Mouse (Mus musculus) limb, embryonic 11.5 days (tissue): ENCODE results near the gene Lrrc4. TPM values are rescaled to one million over a fixed set of nuclear protein-coding genes. Genes with fewer than 3 reads are reported as not detected.
A peak's percentile ranks its signal among the peaks of the same experiment; 100 is the strongest.

ENCODE experiments used
- ATAC-seq: fragments of 200-750 bp; cut with Nextera tagmentation; 2 replicates; pipeline ENCODE4 v1.8.0; 2017; ENCODE audit warnings: low read depth; ENCODE audit not compliant: insufficient number of reproducible peaks, low FRiP score, low TSS enrichment
- DNase-seq: peaks from one replicate; pipeline ENCODE4 v3.0.0-alpha.2; 2015; ENCODE audit warnings: low spot score
- H3K27ac ChIP-seq: fragments of 300-500 bp; sonication (generic); replicated peaks from 2 replicates; pipeline ENCODE4 v1.5.1; 2014; ENCODE audit warnings: low read depth, mild to moderate bottlenecking, low read length
- H3K27me3 ChIP-seq: fragments of 300-500 bp; sonication (generic); 2 replicates; pipeline ENCODE4 v1.6.1; 2014; ENCODE audit warnings: mild to moderate bottlenecking, low read length, mixed read lengths; ENCODE audit not compliant: control insufficient read depth, insufficient read depth
- H3K36me3 ChIP-seq: fragments of 300-500 bp; sonication (generic); 2 replicates; pipeline ENCODE4 v1.6.1; 2014; ENCODE audit warnings: mild to moderate bottlenecking, low read length, moderate library complexity, mixed read lengths; ENCODE audit not compliant: control insufficient read depth, insufficient read depth
- H3K4me1 ChIP-seq: fragments of 300-500 bp; sonication (generic); 2 replicates; pipeline ENCODE4 v1.6.1; 2014; ENCODE audit warnings: low read length, mixed read lengths; ENCODE audit not compliant: control insufficient read depth, insufficient read depth
- H3K4me2 ChIP-seq: fragments of 300-500 bp; sonication (generic); 2 replicates; pipeline ENCODE4 v1.6.1; 2014; ENCODE audit warnings: low read depth, mild to moderate bottlenecking, moderate library complexity; ENCODE audit not compliant: severe bottlenecking
- H3K4me3 ChIP-seq: fragments of 300-500 bp; sonication (generic); 2 replicates; pipeline ENCODE4 v1.5.1; 2014; ENCODE audit warnings: low read depth, low read length
- H3K9ac ChIP-seq: fragments of 300-500 bp; sonication (generic); 2 replicates; pipeline ENCODE4 v1.6.1; 2014; ENCODE audit warnings: mild to moderate bottlenecking, low read length
- H3K9me3 ChIP-seq: fragments of 300-500 bp; sonication (generic); 2 replicates; pipeline ENCODE4 v1.6.1; 2016; ENCODE audit warnings: low read length; ENCODE audit not compliant: control insufficient read depth
- whole genome bisulfite sequencing: fragments of 180-500 bp; shearing (Covaris S2); extraction: QIAGEN DNeasy Blood & Tissue Kit; methylation state at CpG from one replicate; pipeline ENCODE4 v1.1.7; 2014; 5-methylcytosine and 5-hydroxymethylcytosine counted together
- polyA plus RNA-seq: library from polyadenylated mRNA; unstranded; fragments of >200 nt; fragmentation: Nextera tagmentation; extraction: Ambion mirVana; gene quantifications from 2 replicates; pipeline ENCODE4 v1.2.1, GENCODE M21; 2014

The Lrrc4 gene
- polyA plus RNA-seq, 1 experiment from 2014 or later, result 0.48 TPM

DNA sequence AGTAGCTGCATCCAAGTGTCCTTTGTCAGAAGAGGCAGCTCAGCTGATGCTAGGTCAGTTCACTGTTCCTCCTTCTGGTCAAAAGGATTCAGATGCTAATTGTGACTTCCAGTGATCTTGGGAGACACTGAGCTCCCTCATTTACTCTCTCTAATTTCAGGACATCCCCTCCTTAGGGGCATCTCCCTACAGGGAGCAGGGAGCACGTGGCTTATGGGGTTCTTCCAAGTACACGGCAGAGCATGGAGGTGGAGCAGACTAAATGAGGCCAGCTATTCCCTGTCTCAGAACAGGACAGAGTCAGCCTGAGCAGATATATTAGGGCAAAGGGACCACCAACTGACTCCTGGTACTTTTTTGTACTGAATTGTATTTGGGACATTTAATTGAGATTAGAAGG, 28.9 kb upstream of the Lrrc4 start:
- DNase-seq (no peak), ATAC-seq (no peak)
- 36% methylated on average over 2 of the region's 2 CpGs for WGBS
- H3K27ac ChIP-seq, result no peak overlapping the region
- H3K9me3 ChIP-seq, result no peaks in the 10 kb centered on the region
- H3K27me3 ChIP-seq, result no peaks in the 10 kb centered on the region
- H3K36me3 ChIP-seq, result no peaks in the 10 kb centered on the region
- H3K9ac ChIP-seq, result no peak overlapping the region
- no peak overlapping the region for H3K4me3 ChIP-seq
- H3K4me1 ChIP-seq, result peaks cover 9% of the 10 kb centered on the region
- H3K4me2 ChIP-seq, result no peak overlapping the region

DNA sequence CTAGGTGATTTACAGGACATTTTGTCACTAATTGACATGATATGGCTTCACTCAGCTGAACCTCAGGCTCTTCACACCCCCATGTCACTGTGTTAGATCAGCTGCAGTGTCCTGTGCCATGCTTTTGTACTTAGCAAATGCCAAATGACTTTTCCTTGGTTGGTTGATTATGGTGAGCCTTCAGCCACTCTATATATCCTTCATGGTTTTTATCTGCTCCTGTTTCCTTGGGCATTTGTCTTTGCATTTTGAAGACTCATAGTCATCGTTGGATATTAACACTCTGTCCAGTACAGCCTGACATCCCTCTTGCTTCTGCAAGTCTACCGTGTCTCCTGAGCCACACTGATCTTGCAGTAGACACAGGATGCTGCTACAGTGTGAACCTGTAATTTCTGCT, 27.5 kb upstream of the Lrrc4 start:
- WGBS, result 87% methylated on average over 2 of the region's 2 CpGs
- Histone ChIP-seq H3K4me3 (no peak overlapping the region), H3K4me1 (peaks cover 22% of the 10 kb centered on the region), H3K27me3 (no peaks in the 10 kb centered on the region), H3K4me2 (no peak overlapping the region), H3K27ac (no peak overlapping the region), H3K9ac (no peak overlapping the region), H3K9me3 (no peaks in the 10 kb centered on the region), H3K36me3 (no peaks in the 10 kb centered on the region)
- DNase-seq (no peak), ATAC-seq (no peak)

DNA sequence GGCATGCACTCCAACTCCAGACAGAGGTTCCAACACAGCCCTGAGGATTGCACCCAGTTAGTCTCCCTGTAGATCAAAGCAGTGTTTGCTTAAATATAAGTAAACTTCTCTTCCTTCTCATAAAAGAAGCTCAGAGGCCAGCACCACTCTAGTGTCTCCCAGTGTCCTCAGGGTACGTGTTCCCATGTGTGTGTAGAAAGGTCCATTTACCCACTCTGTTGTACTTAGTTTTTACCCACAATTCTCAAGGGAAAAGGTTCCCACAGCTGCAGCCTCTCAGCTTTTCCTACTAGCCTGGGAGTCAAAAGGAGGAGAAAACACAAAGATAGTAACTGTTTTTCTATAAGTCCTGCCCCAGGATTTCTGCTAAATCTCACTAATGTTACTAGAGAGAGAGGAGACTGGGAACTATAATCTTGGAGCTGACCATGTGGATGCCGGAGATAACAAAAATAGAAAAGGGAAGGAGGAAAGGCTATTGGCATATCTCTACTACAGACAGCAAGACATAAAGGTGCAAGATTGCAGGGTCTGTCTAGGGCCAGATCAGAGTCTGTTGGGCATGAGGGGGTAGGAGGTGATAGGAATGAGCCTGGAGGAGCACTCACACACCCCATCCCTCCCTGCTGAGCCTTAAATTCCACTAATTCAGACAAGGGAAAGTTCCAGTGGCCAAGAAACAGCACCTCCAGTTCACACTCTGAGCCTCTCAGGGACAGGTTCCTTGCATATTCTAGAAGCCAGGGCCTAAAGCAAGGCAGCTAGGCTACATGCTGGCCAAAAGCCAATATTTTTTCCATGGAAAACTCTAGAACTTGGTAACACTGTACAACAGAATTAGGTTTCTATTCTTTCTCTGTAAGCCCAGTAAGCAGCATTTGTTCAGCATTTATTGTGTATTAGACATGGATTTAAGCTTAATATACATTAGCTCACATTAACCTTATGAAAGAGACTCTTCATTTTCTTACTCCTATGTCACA, 25.9 kb upstream of the Lrrc4 start:
- no peak overlapping the region for H3K4me2 ChIP-seq
- no peak overlapping the region for H3K4me3 ChIP-seq
- H3K9ac ChIP-seq, result no peak overlapping the region
- no peak for ATAC-seq
- DNase-seq, result no peak
- WGBS, result 73% methylated on average over 2 of the region's 2 CpGs
- H3K27me3 ChIP-seq, result no peaks in the 10 kb centered on the region
- H3K36me3 ChIP-seq, result no peaks in the 10 kb centered on the region
- peaks cover 32% of the 10 kb centered on the region for H3K4me1 ChIP-seq
- no peak overlapping the region for H3K27ac ChIP-seq
- no peaks in the 10 kb centered on the region for H3K9me3 ChIP-seq

DNA sequence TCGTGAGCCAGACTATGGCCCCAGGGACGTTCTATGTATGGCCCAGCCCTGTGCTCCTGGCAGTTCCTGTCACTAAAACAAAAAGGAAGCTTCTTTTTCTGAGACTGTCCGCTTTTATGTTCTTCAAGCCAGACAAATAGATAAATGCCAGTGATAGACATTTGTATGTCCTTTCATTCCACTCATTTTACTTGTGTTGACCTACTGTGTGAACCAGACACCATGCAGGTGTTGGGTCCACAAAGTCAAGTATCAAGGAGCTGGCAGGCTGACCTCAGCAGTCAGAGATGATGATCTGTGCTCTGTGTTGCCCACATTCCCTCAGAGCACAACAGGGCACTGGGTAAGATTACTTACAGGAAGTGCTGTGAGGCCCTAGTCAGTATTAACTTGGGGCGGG, 25.2 kb upstream of the Lrrc4 start:
- H3K4me1 ChIP-seq, result peaks cover 32% of the 10 kb centered on the region
- no peaks in the 10 kb centered on the region for H3K9me3 ChIP-seq
- H3K36me3 ChIP-seq, result no peaks in the 10 kb centered on the region
- 76% methylated on average over 4 of the region's 4 CpGs for WGBS
- H3K9ac ChIP-seq, result no peak overlapping the region
- H3K27me3 ChIP-seq, result no peaks in the 10 kb centered on the region
- ATAC-seq (no peak), DNase-seq (no peak)
- H3K27ac ChIP-seq, result no peak overlapping the region
- H3K4me2 ChIP-seq, result no peak overlapping the region
- H3K4me3 ChIP-seq, result no peak overlapping the region

DNA sequence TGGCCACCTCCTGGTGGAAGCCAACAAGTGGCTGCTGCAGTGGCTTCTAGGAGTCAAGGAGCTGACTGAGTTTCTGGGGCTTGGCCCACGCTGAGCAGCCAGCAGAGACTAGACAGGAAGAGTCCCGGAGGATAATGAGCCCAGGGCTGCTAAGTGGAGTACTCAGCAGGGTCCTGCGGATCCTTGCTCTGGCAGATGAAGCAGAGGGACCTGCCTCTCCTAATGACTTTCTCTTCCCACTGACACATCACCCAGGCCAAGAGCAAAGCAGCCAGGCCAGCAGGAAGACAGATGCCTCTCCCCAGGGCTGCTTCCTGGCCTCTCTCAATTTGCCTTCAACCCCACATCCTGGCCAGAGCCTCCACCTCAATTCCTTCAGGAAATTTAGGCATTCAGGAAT, 23.9 kb upstream of the Lrrc4 start:
- no peaks in the 10 kb centered on the region for H3K36me3 ChIP-seq
- no peak overlapping the region for H3K27ac ChIP-seq
- H3K4me3 ChIP-seq, result no peak overlapping the region
- DNase-seq (no peak), ATAC-seq (no peak)
- H3K4me1 ChIP-seq, result peaks cover 32% of the 10 kb centered on the region
- no peak overlapping the region for H3K9ac ChIP-seq
- 11% methylated on average over 3 of the region's 3 CpGs for WGBS
- no peaks in the 10 kb centered on the region for H3K27me3 ChIP-seq
- H3K9me3 ChIP-seq, result no peaks in the 10 kb centered on the region
- H3K4me2 ChIP-seq, result no peak overlapping the region

DNA sequence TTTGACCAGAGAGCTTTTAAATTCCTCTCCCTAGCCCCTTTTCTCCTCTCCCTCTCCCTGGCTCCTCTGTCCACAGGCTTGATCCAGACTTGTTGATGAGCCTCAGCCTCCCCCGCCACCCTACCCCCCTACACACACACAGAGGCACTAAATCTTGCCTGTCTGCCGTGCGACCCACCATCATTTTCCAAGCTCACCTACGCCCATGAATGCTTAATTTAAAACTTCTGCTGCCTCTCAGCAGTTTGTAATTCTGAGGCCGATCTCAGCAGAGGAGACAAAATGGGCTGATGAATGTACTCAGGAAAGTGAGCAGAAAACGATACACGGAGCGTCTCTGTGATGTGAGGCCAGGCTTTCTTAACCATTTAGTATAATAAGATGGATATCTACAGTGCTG, 23.1 kb upstream of the Lrrc4 start:
- H3K27ac ChIP-seq, result no peak overlapping the region
- no peak overlapping the region for H3K4me3 ChIP-seq
- WGBS, result 10% methylated on average over 8 of the region's 8 CpGs
- no peaks in the 10 kb centered on the region for H3K9me3 ChIP-seq
- ATAC-seq (no peak), DNase-seq (peak; percentile 47)
- H3K9ac ChIP-seq, result no peak overlapping the region
- peaks cover 32% of the 10 kb centered on the region for H3K4me1 ChIP-seq
- no peaks in the 10 kb centered on the region for H3K36me3 ChIP-seq
- H3K27me3 ChIP-seq, result no peaks in the 10 kb centered on the region
- no peak overlapping the region for H3K4me2 ChIP-seq

DNA sequence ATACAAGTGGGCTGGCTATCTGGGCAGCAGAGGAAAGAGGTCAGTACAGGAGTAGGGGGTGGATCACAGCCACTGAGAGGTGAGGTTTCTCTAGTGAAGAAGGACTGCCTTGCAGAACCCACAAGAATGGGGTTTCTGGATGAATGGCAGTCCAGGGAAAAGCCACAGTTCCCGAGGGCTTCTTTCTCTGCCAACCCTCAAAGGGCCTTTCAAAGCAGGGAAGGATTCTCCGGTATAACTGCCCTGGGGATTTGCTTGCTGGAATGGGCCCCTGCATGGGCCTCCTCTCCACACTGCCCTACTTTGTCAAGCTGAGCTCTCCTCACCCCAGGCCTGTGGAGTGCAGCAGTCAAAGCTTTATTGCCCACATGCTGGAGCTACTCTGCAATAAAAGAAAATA, 22.1 kb upstream of the Lrrc4 start:
- Histone ChIP-seq H3K9me3 (no peaks in the 10 kb centered on the region), H3K4me2 (no peak overlapping the region), H3K9ac (no peak overlapping the region), H3K27ac (0 out of 2 replicates have a peak overlapping the region, but pooled peaks have one; percentile 39), H3K4me3 (no peak overlapping the region), H3K36me3 (no peaks in the 10 kb centered on the region), H3K27me3 (no peaks in the 10 kb centered on the region), H3K4me1 (peaks cover 38% of the 10 kb centered on the region)
- ATAC-seq (no peak), DNase-seq (no peak)
- 10% methylated on average over 2 of the region's 2 CpGs for WGBS

DNA sequence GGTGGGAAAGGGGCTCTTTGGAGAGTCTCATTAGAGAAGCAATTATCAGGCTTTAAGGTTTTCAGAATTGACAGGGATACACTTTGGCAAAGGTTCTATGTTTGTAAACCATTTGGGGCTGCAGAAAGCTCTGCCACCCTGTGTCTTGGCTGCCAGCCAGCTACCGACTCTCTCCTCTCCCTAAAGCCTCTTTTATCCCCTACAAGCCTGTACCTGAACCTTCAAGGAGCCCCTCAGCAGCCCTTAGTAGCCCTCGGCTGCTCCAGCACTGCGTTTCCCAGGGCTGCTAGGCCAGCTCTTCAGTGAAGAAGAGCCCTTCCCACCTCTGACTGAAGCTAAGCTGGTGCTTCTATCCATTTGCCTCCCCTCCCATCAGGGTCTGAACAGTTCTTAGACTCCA, 21.6 kb upstream of the Lrrc4 start:
- no peak for DNase-seq
- Histone ChIP-seq H3K9me3 (no peaks in the 10 kb centered on the region), H3K27ac (0 out of 2 replicates have a peak overlapping the region, but pooled peaks have one; percentile 39), H3K4me1 (peaks cover 41% of the 10 kb centered on the region), H3K9ac (no peak overlapping the region), H3K27me3 (no peaks in the 10 kb centered on the region), H3K4me3 (no peak overlapping the region), H3K4me2 (no peak overlapping the region), H3K36me3 (no peaks in the 10 kb centered on the region)
- ATAC-seq, result no peak
- WGBS, result 28% methylated on average over 3 of the region's 3 CpGs
